Mouse (Mus musculus) left cerebral cortex, postnatal 4 days (tissue): ENCODE measurements around the gene Krt18. TPM values are rescaled to one million over a fixed set of nuclear protein-coding genes. Genes with fewer than 3 reads are reported as not detected.
"Not testable (repeated sequence)": the region's sequence is repeated elsewhere in the genome, so short reads cannot be mapped to it uniquely, and the experiment has no call there.

ENCODE experiments used
- DNase-seq: peaks from one replicate; pipeline ENCODE4 v3.0.0-alpha.2; 2022
- intact Hi-C: fragments of 180-260 bp; cut with DNase I; formaldehyde crosslinking; loops from one replicate; pipeline ENCODE4 v1.15.1; 2025
- total RNA-seq, 2 experiments: library from RNA; stranded (reverse); gene quantifications; 2 replicates each; pipeline ENCODE4 v1.2.3; 2021

The Krt18 gene
- total RNA-seq, 2 experiments from 2014 or later: 0.26 to 0.64 TPM

DNA sequence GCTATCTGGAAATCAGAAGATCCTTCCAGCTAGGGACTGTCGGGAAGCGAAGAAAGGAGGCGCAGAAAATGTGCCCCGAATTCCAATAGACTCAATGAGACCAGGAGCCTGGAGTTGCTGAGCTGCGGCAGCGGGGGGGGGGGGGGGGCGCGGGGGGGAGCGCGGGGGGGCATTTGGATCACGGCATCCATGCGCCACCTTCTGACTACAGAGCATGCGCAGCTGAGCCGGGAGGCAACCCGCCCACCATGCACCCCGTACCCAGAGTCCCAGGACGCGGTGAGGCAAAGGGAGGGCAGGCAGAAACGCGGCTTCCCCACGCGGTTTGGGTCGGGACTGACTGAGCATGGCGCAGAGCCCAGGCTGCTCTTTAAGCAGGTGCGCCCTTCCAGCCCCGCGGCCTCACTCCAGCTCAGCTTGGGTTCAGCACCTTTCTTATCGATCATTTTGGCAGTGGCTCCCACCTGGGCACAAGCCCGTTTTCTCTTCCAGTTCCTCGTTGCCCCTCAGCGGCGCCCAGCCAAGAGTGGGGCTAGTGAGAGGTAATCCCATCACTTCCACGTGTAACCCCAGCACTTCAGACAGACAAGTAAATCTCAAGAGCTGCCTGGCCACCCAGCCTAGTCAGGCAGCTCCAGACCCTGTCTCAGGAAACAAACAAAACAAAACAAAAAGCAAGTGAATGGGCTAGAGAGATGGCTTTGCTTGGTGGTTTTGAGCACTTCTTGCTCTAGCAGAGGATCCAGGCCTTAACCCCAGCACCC is 24.1 kb downstream of the Krt18 start:
- intact Hi-C loops: no loop called here
- DNase-seq: peak; percentile 70

DNA sequence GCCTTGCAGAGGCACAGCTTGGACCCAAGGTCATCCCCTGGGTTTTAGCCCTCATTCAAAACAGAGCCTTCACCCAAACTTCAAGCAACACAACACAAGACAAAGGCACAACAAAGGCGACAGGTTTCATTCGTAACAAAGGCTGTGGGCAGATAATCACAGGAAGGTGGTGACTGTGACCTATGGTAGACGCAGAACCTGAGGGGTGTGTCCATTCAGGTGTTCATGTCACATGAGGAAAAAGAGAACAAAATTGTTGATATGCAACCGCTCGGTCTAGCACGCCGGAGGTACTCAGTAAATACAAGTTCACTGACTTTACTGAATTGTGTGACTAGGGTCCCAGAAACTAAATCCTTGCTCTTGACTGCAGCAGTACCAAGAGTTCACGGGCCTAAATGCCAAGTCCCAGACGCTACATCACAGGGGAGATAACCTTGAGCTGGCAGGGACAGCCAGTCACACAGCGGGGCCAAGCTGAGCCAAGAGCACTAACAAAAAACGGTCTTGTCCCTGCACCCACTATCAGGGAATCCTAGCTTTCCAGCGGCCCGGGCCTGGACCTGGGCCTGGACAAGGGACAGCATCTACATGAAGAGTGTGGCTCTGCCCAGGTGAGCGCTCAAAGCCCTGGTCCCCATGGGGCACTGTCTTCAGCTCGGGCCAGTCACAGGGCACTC is 28.7 kb downstream of the Krt18 start:
- intact Hi-C loops: no loop called here

DNA sequence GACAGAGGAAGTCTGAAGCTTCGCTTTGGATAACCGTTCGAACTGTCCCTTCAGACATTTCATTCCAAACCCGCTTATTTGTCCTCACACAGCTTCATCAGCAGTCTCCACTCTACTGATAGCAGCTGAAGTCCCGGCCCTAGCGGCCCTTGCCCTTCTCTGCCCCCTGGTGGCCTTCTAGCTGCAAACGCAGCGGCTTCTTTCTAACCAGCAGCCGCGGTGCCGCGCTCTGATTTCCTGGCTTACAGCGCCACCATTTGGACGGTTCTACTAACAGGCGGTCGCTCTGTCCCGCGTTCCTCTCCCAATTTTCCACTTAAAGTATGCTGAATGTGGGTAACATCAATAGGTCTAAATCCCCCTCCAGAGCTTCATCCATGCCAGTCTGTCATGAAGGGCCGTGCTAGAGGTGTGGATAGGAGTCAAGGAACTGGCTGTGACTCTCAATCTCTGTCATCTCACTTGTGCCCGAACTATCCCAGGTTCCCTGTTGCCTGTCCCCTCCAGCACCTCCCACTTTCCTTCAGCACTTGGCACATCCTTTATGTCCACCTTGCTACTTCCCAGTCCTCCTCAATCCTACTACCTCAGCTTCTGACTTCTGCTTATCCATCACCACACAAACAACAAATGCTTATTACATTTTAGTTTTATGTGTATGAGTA is 37.8 kb downstream of the Krt18 start:
- DNase-seq: peak; percentile 95
- intact Hi-C loops: loop anchor here (2.0 to 5.0 kb wide), 2 partner anchors 77 to 728 kb away; no protein-coding TSS in a partner anchor

More for the DNA sequence above, 28.7 kb downstream of the Krt18 start:
- DNase-seq: no peak

DNA sequence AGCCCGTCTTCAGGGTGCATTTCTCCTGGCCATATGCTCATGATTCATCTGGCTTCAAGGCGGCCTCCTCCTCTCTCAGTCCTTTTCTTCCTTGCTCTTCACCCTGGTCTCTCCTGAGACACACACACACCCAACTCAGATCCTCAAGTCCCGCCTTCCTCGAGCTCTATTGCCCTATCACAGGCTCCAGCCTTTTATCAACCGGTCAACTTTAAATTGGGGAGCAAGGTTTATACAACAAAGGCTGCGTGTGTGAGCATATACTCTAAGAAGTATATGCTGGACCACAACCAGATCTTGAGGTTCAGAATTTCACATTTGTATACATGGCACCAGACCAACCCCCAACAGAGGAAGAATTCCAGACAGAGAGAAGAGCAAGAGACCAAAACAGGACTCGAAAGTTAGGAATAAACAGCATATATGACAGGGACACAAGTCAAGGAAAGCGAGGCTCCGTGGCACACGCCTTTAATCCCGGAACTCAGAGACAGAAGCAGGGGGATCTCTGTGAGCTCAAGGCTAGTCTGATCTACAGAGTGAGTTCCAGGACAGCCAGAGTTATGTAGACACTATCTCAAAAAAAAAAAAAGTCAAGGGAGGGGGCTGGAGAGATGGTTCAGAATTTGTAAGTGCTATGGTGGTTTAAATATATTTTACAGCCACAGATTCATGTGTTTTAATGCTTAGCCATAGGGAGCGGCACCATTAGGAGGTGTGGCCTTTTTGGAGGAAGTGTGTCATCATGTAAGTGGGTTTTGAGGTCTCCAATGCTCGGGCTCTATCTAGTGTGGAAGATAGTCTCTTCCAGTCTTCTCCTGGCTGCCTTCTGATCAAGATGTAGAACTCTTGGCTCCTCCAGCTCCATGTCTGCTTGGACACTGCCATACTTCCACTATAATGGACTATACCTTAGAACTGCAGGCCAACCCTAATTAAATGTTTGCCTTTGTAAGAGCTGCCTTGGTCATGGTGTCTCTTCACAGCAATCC is 42.8 kb downstream of the Krt18 start:
- intact Hi-C loops: no loop called here
- DNase-seq: no peak

DNA sequence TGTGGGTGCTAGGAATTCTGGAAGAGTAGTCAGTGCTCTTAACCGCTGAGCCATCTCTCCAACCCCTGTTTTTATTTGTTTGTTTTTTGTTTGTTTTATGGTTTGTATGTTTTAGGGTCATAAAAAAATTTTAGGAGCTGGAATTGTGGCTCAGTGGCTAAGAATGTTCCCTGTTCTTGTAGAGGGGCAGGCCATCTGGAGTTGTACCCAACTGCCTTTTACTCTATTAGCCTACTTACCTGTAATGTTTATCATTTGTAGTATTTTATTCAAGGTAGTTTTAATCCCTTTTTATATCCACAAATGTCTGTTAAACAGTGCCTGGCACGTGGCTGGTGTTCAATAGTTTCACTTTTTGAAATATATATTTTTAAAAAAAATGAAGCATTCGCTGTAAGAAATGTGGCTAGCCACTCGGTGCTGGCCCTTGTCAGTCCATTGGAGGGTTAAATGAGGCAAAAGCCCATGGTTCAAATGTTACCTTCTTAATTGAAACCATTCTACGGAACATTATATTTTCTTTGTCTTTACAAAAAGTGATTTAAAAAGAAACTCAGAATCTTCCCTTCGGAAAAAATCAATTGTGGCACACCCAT is 45.1 kb downstream of the Krt18 start:
- no peak for DNase-seq
- intact Hi-C loops: no loop called here

DNA sequence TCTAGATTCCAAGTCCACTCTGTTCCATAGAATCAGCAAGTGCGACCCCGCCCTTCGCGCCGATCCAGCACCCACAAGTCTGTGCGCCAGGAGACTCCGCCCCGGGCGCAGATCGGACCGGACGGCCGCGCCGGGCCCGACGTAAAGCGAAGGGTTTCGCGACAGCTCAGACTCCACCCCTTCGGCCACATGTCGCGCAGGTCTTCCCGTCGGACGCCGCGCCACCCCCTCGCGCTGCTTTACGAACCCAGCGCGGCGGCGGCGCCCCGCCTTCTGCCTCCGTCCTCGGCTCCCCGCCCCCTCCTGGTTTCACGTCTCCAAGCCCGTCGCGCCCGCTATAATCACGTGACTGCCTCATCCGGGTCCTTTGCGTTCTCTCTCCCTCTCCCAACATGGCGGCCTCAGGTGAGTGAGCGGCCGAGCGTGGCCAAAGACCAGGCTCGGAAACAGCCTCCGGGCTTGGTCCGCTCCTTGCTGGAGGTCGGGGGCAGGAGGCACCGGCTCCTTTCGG is 45.6 kb downstream of the Krt18 start, which contains the start of gene Eif4b:
Gene Eif4b (plus strand): TSS at position 215 of the 511 bp plus-strand sequence.
- intact Hi-C loops: no loop called here

DNA sequence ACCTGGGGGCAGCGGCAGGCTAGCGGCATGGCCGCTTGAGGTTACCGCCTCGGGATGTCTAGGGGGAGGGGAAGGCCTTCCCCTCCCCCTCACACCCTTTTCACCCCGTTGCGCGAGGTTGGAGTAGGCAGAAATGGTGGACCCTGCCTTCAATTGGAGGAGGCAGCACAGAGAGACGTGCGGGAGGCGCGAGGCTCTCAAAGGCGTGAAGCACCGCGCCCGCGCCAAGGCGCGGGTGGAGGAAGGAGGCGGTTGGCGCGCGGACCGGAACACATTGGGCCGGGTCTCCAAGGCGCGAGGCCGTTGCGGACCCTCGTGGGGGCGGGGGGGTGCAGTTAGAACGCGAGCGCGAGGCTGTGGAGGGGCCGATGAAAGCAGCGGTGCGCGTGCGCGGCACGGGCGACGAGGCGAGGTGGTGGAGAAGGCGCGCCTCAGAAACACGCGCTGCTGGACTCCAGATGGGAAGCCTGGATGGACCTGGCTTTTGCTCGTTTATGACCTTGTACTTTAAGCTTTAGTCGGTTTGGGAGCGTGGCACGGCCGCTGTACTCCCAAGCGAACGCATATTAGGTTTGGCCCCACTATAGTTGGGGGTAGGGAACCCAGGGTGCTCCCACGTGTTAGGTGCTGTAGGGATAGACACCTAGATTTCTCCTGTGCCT is 46.2 kb downstream of the Krt18 start:
- intact Hi-C loops: no loop called here
- DNase-seq: peak; percentile 81

More for the DNA sequence above, 45.6 kb downstream of the Krt18 start, which contains the start of gene Eif4b:
- peak; percentile 100 for DNase-seq

DNA sequence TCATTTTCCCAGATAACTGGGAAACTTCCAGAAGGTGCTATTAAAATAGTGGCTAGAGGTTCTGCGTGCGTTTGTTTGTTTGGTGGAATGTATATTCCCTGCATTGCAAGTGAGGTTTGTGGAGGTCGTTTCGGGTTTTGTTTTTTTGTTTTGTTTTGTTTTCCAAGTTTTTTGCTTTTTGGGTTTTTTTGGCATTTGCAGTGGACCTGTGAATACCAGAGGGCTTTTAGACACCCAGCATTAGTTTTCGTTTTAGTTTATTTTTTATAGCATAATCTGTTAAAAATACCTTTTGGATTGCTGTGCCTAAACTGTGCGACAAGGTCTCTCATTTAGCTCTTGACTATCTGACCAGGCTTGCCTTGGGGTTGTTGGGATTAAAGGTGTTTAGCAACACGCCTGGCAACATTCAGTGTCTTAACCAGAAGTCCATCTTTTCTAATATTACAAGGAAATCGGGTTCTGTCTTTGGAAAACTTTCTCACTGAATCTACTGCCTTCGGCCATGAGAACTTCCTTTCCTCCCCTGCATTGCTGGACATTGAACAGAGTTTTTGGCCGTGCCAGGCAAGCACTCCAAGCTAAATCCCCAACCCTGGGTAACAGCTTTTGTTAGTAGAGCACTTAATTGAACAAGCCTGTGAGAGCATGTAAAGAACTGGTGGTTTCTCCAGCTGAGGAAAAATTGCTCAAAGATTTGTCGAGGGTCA is 47.1 kb downstream of the Krt18 start:
- intact Hi-C loops: no loop called here
- DNase-seq: no peak

DNA sequence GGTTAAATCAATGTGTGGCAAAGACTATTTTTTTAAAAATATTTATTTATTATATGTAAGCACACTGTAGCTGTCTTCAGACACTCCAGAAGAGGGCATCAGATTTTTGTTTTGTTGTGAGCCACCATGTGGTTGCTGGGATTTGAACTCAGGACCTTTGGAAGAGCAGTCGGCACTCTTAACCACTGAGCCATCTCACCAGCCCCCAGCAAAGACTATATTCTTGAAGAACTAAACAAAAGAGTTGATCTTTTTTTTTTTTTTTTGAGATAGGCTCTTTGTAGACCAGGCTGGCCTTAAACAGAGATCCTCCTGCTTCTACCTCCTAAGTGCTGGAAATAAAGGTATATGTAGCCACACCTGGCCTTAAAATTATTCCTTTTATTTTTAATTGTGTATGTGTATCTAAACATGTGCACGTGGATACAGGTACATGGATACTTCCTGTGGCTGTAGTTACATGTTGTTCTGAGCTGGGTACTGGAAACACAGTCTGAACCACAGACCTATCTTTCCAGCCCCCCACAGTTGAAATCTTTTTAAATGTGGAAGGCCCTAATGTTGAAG is 49.2 kb downstream of the Krt18 start:
- intact Hi-C loops: no loop called here
- no peak for DNase-seq

DNA sequence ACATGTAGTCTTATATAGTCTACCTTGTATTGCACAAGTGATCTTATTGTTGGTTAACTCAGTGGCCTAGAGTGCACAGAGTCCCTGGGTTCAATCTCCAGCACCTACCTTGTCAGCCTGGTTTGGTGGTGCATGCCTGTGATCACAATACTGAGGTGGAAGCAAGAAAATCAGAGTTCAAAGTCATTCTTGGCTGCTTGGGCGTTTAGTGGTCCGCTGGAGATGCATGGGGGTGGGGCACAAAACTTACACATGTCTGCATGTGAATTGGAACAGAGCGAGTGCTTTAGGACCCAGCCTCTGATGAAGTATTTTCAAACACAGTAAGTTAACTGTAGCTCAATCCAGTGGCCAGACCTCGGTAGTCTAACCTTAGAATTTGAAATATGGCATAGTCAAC is 51.2 kb downstream of the Krt18 start:
- DNase-seq: no peak
- intact Hi-C loops: no loop called here

DNA sequence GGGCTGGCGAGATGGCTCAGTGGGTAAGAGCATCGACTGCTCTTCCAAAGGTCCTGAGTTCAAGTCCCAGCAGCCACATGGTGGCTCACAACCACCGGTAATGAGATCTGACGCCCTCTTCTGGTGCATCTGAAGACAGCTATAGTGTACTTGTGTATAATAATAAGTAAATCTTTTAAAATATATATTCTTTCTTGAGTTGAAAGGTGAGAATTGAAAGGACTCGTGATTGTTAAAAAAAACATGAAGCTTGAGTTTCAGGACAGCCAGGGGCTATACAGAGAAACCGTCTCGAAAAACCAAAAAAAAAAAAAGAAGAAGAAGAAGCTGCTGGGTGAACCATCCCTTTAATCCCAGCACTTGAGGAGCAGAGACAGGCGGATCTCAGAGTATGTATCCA is 51.9 kb downstream of the Krt18 start:
- intact Hi-C loops, DNase-seq: not testable (repeated sequence)

DNA sequence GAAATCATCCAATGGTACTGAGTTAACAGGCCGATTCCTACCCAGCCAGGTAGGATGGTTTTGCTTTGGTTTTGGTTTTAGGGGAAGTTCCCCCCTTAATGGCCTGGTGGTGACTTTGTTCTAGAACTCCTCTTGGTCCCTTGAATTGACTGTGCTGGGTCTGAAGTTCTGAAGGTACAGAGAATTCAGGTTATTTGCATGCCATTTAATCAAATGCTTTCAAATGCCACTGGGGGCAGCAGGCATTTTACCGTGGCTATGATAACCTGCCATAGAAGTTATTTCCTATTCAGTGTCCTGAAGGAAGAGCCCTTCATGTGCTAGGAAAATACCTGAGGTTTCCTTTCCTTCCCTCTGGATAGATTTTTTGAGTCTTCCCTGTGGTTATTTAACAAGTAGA is 52.4 kb downstream of the Krt18 start:
- intact Hi-C loops: no loop called here

More for the DNA sequence above, 52.4 kb downstream of the Krt18 start:
- DNase-seq: no peak

Other genes starting within 250 kb of the Krt18 start
- not detected for gene Krt72, start 241.7 kb upstream of the Krt18 start, total RNA-seq
- gene Krt73, start 225.8 kb upstream of the Krt18 start, total RNA-seq: under 1 TPM; 0.42 to 0.46 TPM
- not detected for gene Krt2, start 210.0 kb upstream of the Krt18 start, total RNA-seq
- 1 to 10 TPM; 5.9 to 6.1 TPM for gene Krt1, start 177.4 kb upstream of the Krt18 start, total RNA-seq
- gene Krt77, start 158.5 kb upstream of the Krt18 start, total RNA-seq: 1 to 10 TPM; 6.7 to 7.8 TPM
- gene Krt76, start 135.3 kb upstream of the Krt18 start, total RNA-seq: not detected
- under 1 TPM in 1 of 2 experiments, not detected in 1; 0.24 TPM for gene Krt4, start 103.4 kb upstream of the Krt18 start, total RNA-seq
- under 1 TPM in 1 of 2 experiments, not detected in 1; 0.32 TPM for gene Krt79, start 87.9 kb upstream of the Krt18 start, total RNA-seq
- not detected for gene Krt78, start 73.9 kb upstream of the Krt18 start, total RNA-seq
- under 1 TPM in 1 of 2 experiments, not detected in 1; 0.18 TPM for gene Krt8, start 23.7 kb upstream of the Krt18 start, total RNA-seq
- gene Eif4b, start 45.6 kb downstream of the Krt18 start, total RNA-seq: 100 to 1,000 TPM; 206 to 211 TPM
- 10 to 100 TPM in 1 of 2 experiments, 1 to 10 TPM in 1; 8.5 to 11.4 TPM for gene Tns2, start 72.2 kb downstream of the Krt18 start, total RNA-seq
- gene Spryd3, start 108.1 kb downstream of the Krt18 start, total RNA-seq: 100 to 1,000 TPM; 115 to 118 TPM
- gene Igfbp6, start 116.2 kb downstream of the Krt18 start, total RNA-seq: 1 to 10 TPM; 1.6 to 2.0 TPM
- not detected for gene Soat2, start 122.3 kb downstream of the Krt18 start, total RNA-seq
- 10 to 100 TPM; 70.3 to 70.6 TPM for gene Zfp740, start 175.1 kb downstream of the Krt18 start, total RNA-seq
- 10 to 100 TPM; 27.8 TPM for gene Csad, start 176.5 kb downstream of the Krt18 start, total RNA-seq
- gene Itgb7, start 203.8 kb downstream of the Krt18 start, total RNA-seq: 1 to 10 TPM in 1 of 2 experiments, under 1 TPM in 1; 0.74 to 1.1 TPM
- 10 to 100 TPM; 15.9 to 16.9 TPM for gene Rarg, start 229.3 kb downstream of the Krt18 start, total RNA-seq
- gene Gm9918, start 242.4 kb downstream of the Krt18 start, total RNA-seq: not detected